Mouse (Mus musculus) urinary bladder, postnatal 36 days (tissue): ENCODE results near the gene Wnk1.
"Not testable (repeated sequence)": the region's sequence is repeated elsewhere in the genome, so short reads cannot be mapped to it uniquely, and the experiment has no call there.

Source experiments
- DNase-seq, 2 experiments: peaks; one replicate each; pipeline ENCODE4 v3.0.0; 2022; ENCODE audit warnings: low spot score in 2 of 2, mixed read lengths in 1 of 2

The Wnk1 gene

DNA sequence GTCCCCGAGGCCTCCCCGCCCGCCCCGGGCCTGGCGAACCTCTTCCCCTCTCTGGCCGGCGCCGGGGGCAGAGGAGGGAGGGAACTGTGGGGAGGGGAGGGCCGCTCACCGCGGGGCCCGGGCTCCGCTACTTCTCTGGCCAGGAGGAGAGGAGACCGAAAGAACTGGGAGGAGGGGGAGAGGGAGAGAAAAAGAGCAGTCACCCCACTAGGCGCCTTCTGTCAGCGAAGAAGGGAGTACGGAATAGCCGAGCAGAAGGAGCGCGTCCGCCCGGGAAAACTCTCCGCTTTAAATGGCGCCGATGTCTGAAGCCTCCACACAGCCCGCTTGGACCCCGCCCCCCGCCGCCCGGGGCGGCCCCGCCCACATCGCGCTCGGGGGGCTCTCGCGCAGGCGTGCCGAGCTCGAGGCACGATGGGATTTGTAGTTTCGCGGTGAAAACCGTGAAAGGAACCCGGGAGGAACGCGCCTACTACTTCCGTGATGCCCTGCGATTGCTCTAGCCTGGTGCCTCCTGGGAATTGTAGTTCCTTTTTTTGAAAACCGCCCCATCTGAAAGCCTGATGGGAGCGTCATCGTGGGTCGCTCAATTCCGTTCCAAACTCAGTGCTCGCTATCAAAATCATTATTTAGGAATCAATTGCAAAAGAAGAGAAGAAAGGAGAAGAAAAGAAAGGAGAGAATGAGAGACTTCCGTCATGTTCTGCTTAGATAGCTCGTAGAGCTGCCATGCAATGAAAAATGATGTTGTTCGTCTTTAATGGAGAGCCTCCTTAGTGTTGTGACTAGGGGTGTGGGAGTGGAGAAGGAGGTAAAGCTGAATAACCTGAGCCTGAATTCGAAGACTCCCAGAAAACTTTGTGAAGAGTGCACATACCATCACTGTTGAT, at the start of gene Wnk1:
Gene Wnk1, minus strand, starts transcription at position 307 of the 890 bp plus-strand sequence.
- DNase-seq: peak; percentile 97

DNA sequence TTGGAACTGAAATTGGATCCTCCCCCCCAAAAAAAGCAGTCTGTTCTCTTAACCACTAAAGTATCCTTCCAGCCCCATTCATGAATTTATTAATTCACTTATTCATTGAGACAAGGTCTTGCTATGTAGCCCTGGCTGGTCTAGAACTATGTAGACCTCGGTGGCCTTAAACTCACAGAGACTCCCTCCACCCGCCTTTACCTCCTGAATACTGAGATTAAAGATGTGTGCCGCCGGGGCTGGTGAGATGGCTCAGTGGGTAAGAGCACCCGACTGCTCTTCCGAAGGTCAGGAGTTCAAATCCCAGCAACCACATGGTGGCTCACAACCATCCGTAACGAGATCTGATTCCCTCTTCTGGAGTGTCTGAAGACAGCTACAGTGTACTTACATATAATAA, 48.6 kb upstream of the Wnk1 start:
- not testable (repeated sequence) for DNase-seq

DNA sequence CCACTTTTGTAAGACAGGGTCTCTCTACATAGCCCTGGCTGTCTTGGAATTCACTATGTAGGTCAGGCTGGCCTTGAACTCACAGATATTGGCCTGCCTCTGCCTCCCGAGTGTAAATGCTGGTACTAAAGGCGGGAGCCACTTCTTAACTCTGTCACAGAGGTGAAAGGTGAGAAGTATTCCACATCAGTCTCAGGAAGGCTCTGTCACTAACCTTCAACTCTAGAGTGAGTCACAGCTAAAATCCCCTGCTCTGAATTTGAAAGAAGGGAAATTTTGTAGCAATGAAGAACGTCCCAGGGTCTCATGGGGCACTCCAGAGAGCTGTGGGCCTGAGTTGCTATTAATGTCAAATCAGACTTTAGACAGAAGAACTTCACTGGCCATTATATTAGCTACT, 47.4 kb upstream of the Wnk1 start:
- DNase-seq: no peak

DNA sequence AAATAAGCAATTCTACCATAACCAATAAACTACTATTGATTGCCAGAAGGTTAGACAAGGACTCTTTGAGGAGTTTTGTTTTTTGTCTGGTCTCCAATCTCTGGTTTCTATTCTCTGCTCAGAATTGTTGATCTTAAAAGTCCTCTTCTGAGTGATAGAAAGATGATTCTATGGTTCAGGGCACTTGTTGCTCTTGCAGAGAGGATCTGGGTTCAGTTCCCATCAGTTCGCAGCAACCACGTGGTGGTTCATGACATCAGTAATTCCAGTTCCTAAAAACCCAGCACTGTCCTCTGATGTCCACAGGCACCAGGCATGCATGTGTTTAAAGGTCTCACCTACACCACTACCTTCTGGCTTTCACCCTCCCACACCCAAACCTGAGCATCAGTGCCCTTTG, 46.5 kb upstream of the Wnk1 start:
- DNase-seq: no peak

DNA sequence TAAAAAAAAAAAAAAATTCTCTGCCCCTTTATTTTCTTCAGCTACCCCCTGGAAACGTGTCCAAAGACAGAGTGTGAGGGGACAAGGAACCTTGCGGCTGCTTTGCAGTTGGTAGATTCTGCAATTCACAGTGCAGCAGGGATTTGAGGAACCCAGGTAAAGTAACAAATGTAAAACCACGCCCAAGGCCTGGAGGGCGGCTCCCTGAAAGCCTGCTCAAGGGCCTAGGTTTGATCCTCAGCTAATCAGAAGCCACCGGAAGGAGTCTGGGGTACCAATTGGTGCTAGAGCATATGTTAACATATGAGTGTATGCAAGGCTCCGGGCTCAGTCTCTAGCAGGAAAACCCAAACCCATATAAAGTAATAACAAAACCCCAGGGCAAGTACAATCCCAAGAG, 45.0 kb upstream of the Wnk1 start:
- no peak for DNase-seq

DNA sequence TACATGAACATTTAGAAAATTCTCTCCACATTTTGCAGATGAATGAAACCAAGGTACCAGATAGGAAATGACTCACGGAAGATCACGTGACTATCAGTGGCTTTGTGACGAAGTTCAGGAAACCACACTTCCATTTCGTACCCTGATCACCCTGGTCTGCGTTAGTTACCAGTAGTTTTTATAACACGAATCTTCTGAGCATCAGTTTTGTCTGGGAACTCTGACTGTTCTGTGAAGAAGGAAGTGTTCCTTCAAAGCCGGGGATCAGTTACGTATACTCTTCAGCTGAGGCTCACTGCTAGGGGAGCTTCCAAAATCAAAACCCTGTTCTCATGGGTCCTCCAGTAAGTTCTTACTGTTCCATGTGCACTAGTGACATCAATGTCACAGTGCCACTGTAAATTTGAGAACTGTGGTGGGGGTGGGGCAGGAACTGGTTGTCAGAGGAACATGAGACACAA, 44.5 kb upstream of the Wnk1 start:
- DNase-seq: no peak

DNA sequence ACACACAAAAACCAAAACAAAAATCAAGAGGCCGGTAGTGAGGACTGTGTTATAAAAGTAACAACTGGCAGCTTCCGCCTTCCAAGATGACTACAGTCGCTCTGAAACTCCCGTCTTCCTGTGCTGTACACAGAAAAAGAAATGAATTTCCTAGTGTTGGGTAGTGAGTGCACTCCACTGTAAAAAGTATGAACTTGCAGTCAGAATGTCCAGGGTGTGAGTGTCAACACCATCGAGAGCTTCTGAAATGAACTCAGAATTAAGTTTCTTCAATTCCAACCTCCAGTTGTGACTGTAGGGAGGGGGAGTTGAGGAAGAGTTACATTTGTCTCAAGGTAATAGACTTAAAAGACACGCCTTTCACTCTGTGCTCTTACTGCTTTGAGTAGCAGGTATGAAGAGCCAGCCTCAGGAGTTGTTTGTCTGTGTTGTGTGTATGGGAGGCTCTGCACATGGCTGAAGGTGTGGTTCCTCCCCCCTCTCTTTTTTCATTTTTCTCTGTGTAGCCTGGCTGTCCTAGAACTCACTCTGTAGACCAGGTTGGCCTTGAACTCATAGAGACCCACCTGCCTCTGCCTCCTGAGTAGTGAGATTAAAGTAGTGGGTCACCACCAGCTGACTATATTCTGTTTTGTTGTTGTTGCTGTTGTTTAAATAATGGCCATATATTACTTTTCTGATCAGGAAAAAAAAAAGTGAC, 43.9 kb upstream of the Wnk1 start:
- no peak for DNase-seq

DNA sequence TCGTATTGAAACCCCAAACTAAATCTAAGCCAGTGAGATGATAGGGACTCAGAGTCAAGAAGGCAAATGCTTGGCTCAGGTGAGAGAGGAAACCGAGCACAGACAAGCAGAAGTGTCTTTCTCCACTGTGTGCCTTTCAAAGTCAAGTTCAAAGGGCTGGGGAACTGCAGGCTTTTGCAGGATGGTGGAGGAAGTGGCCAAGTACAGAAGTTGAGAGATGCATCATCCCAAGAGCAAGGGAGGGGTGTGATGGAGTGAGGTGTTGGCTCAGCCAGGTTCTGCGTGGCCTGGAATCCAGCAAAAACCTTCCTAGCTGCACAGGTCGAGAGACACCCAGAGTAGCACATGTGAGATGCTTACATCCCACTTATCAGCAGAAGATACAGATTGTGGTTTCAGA, 43.0 kb upstream of the Wnk1 start:
- DNase-seq: no peak

DNA sequence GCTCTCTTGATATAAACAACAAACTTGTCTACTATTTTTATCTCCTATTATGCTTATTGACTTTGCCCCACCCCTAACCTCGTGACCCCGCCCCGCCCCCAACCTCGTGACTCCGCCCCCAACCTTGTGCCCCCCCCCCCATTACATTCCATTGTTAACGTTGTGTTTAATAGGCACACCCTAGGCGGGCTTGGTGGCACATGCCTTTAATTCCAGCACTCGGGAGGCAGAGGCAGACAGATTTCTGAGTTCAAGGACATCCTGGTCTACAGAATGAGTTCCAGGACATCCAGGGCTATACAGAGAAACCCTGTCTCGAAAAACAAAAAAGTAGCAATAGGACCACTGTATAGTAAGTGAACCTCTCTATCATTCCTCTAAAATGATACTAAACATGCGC, 41.1 kb upstream of the Wnk1 start:
- no peak for DNase-seq

DNA sequence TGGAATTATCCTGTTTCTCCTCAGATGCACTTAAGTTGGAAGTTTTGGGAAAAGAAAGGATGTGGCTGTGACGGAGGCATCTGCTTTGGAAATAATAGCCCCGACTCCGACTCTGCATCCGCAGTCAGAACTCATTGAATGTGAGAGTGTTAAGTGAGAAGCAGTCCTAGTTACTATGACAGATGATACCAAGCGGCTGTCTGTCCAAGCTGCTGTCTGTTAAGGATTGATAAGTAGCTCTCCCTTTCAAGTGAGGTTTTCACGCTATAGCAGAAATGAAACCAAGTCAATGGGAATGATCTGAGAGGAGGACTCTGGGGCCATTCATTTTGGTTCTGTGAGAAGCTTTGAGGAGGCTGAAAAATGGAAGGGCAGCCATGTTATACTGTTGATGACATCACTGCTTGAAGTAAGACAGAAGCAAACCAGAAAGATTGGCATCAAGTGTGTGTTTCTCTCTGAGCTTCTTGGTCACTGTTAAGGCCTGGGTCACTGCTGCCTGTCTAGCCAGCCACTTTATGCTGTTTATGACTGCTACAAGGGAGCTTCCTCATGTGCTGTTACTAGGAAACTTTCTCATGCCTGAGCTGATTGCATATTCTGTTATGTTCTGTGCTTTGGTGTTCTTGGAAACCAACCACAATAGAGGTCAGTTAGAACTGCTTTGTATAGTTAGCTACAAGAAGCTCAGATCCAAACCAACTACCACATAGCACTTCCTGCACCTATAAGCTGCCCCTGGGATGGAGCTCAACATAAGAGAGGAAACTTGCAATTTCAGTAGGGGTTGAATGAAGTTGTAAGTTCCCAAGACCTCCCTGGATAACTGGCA, 38.4 kb upstream of the Wnk1 start:
- DNase-seq: no peak

DNA sequence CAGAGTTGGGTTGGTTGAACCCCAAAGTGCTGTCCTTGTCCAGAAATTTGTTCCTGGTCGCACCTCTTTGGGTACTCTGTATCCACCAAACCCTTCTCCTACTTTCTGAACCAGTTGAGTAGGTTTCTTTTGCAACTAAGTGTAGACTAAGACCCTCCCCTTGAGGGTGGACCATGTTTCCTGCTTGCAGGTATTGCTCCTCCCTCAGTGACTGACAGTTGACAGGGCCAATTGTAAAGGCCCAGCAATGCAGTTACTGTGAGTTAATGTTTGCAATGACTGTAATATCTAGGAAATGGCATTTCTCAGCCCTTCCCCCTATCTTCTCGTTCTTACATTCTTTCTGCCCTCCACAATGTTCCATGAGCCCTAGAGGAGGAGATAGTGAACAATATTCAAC, 34.2 kb upstream of the Wnk1 start:
- no peak for DNase-seq

DNA sequence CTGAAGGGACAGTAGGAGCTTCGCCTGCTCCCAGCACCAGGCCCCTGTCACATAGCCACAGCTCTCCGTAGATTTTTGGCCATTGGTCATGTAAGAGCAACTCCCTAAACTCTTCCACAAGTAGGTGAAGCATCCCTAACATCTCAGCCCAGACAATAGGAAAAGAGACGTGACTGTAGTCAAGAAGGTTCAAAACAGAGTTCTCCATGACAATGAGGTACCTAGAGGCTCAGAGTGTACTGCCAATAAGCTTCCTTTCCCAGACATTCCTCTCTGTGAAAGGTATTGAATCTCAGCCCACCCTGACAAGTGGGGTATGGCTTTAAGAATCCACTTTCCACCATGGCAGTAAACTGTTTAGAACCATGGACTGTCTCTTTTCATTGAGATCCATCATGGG, 31.1 kb upstream of the Wnk1 start:
- DNase-seq: no peak

DNA sequence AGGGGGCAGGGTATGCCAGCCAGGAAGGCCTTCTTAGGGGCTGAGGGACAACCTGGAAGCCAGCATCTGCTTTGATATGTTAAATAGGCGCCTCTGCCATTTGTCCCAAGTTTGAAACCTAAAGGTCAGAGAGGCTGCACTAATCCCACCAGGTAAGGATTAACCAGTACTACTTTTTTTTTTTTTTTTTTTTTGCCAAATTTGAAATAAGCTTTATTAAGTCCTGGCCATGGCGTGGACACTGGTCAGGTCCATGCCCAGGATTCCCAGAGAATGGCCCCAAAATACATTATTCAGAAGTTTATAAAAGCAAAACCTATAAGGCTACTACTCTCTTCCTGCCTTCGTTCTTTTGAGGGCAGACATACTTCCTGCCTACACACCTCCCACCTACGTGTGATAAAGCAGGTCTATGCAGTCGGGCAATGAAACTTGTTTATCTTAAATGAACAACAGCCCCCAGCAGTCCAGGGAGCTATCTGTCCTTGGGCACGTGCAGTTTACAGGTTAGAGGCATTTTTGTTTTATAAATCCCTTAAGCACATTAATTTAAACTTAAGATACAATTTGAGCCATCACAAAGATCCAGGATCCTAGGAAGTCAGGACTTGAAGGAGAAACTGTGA, 27.2 kb upstream of the Wnk1 start:
- no peak for DNase-seq

DNA sequence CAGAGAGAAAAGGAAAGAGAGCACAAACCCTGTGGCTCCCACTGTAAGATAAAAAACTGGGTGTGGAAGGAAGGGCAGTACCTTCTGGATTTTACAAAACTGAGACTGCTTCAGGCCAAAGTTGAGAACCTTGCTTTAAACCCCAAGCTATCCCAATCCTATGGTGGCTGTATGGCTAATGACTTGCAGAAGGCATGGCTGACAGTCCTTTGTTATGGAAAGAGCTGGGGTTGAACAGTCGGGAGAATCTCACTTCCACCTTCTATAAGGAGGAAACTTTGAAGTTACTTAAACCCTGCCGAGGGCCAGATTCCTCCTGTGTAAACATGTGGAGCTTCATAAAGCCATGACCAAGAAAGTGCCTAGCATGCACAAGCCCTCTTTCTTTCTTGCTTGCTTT, 26.2 kb upstream of the Wnk1 start:
- no peak for DNase-seq

DNA sequence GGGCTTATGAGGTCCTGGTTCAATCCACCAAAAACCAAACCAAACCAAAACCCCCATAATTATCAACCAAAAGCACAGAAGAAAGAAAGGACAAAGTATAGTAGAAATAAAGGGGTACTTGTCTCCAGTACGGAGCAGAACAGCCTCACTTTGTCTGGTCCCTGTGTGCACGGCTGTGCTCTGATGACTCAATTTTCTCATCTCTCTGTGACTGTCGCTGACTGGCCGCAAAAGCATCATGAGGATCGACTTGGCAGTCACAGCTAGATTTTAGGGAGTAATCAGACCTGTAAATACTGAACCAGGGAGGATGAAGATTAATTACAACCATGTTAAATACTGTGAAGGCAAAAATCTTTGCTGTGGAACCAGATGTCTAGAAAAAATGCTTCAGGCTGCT, 24.5 kb upstream of the Wnk1 start:
- no peak for DNase-seq

DNA sequence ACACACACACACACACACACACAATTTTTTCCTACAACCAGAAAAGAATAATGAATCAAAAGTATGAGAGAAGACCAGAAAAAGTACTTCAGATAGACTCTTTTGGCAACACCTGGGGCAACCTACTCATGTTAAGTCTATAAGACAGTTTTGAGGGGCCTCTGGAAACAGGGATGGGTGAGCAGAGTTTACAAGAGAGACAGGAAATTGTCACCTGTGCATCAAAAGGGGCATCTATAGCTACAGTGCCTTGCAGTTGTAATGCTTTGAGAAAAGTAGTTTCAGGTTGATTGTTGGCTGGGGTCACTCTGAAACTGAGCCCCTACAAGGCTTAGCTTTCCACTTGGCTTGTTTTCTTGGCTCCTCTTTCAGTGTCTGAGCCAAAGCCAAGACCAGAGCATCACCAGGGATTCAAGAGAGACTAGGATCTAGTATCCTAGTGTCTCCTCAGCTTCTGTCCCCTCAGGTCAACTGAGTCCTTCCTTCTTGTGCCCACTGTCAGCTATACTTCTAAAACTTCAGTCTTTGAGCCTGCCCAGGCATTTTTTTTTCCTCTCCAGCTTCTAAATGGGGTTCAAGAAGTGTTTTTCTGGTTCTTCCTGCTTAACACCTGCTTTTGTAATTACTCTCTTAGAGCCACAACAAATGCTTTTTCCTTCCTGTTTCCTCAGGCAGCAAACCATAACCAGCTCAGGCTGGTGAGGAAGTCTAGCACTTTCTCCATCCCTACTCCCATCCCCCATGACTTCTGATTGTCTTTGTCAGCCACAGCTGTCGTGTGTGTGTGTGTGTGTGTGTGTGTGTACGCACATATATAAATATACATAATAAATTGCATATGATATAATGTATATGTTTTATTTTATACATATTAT, 17.4 kb upstream of the Wnk1 start:
- no peak for DNase-seq

DNA sequence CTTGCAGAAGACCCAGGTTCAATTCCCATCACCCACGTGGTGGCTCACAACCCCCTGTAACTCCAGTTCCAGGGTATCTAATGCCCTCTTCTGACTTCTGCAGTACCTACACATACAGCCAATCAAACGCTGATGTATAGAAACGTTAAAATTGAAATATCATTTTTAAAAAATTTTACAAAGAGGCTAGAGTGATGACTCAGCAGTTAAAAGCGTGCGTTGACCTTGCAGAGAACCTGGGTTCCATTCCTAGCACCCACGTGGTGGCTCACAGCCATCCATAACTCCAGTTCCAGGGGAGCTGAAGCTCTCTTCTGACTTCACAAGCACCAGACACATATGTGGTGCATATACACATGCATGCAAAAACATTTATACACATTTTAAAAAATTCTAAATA, 15.9 kb upstream of the Wnk1 start:
- no peak for DNase-seq

DNA sequence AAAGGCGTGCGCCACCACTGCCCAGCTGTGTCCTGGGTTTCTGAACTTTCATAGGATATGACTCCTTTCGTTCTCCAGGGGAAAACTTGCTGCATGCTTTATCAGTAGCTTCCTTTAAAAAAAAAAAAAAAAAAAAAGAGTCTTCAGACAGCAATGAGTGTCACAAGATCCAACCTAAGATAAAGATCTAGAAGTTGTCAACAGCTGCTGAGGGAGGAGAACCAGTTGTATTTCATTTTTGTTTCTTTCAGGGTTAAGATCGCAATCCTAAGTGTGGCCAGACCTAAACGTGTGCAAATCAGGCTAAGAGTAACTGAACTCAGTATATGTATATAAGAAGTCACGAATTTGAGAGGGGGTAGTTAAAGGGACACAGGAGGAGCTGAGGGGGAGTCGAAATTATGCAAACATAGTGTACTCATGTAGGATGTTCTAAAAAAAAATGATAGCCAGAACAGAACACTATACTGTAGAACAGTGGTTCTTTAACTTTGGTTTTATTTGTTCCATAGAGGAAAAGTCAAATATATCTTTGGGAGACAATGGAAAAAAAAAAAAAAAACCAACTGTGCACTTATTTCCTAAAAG, 9.3 kb upstream of the Wnk1 start:
- DNase-seq: no peak

DNA sequence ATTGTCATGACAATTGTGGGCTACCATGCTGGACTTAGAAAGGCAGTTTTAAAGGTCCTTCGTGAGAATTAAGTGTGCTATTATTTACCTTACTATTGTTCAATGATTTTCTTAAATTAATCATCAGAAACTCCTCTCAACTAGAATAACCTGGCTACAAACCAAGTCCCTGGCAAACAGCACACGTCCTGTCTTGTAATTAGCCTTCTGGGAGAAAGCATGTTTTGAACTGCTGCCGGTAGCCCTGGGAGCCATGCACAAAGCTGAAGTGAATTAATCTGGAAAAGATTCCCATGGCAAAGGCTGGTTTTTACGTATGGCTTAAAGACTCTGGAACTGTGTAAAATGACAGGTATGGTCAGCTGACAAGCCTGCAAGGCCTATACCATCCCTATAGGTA, 6.9 kb upstream of the Wnk1 start:
- DNase-seq: no peak

DNA sequence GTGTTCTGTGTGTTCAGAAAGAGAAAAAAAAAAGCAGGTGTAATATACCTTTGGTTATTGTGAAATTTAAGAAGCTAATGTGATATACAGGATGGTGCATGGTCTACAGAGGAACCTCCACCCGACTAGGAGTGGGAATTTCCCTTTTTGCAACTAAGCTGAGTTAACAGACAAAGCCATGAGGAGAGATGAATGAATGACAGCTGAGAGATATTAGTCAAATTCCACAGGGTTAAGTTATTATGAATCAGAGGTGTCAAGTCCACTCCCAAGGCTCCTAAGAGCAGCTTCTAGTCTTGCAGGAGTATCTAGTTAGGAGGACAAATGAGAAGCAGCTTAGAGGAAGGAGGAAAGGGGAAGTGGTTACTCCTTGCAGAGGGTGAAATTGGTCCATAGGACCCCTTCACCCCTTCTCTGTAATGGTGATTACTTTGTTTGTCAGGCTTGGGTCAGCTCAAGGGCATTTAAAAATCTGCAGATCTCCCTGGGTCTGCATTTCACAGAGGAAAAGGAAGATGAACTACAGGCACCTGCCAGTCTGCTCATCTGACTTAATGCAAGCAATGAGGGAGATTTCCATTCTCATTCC, 4.3 kb upstream of the Wnk1 start:
- no peak for DNase-seq
